Mouse (Mus musculus) megakaryocyte progenitor cell, adult 5-6 weeks (primary cell): Measurements from ENCODE around the gene Igf2r. TPM values are rescaled to one million over a fixed set of nuclear protein-coding genes. Genes with fewer than 3 reads are reported as not detected.

Experiments used
- ATAC-seq: replicated peaks from 2 replicates; pipeline ENCODE4 v1.8.0; 2016; ENCODE audit warnings: mild to moderate bottlenecking, moderate TSS enrichment, inconsistent platforms; ENCODE audit not compliant: poor library complexity
- total RNA-seq, 2 experiments: library from RNA; stranded (forward) in 1 of 2; stranded (reverse) in 1 of 2; fragments of 157-497, 149-512 nt in 1 of 2; fragments of 200-1000 nt in 1 of 2; gene quantifications; 2 replicates each; pipeline versions ENCODE4 v1.2.3 to v1.2.4; 2015 to 2017

Gene Igf2r
- total RNA-seq (2015) (1.2 and 2.6 TPM in 2 replicates), total RNA-seq (2017) (3.0 and 4.1 TPM in 2 replicates)

DNA sequence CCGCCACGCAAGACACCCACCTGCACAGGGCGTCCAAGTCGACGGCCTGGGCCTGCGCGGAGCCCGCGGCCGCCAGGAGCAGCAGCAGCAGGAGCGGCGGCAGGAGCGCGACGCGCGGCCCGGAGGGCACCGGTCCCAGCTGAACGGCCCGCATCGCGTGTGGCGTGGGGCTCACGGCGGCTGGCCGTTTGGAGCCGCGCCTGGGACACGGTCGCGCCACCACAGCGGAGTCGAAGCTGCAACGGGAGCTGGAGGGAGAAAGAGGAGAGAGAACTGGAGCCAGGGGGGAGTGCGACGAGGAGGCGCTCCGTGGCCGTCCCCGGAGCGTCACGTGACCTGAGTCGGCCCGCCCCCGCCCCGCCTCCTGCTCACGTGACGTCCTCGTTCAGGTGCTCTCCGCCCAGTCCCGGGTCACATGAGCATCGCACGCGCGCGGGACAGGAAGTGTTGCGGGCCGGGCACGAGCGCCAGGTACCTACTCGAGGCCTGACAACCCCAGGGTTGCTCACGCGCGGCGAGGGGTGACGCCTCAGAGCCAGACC lies at the start of gene Igf2r:
Gene Igf2r, minus strand, starts transcription at position 285 of the 542 bp plus-strand sequence.
- ATAC-seq, result peak; percentile 81

DNA sequence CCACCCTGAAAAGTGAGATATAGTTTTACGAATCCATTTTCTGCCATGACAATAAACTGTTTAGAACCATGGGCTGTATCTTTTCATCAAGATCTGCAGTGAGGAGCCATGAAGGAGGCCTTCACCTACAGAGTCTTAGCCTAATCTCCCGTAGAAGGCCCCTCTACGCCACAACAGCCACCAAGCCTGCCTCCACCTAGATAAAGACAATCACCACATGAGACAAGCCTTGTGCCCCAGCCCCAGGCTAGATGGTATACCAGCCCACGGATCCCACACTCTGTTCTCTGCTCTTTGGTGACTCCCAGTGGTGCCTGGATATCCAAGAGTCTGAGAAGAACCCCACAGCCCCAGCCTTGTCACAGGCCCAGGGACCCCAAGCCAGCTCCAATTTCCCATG lies 46.4 kb upstream of the Igf2r start:
- ATAC-seq, result peak; percentile 95

DNA sequence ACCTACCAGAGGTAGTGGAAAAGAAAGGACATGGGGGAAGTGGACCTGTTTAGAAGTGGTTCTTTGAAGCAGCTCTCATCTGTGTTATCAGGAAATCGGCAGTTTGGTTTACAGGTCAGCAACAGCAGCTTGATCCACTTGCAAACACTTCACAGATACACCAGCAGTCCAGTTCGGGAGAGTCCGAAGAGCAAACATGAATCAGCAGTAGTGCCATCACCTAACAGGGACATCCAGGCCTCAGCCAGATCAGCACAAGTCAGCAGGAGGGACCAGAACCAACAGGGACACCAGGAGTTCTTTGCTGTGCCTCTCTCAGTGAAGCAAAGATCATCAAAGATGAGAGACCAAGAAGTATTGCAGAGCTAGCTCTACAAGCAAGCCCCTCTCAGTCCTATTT lies 45.0 kb upstream of the Igf2r start:
- ATAC-seq, result no peak

DNA sequence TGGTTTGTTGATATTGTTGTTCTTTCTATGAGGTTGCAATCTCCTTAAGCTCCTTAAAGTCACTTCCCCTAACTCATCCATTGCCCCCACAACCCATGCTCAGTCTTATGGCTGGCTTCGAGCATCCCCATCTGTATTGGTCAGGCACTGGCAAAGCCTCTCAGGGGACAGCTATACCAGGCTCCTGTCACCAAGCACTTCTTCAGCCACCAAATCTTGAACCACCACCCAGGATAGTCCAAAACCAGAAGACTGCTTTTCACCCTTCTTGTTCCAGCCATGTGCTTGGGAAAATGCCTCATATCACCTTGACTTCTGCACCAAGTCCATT lies 41.5 kb upstream of the Igf2r start:
- ATAC-seq, result no peak

DNA sequence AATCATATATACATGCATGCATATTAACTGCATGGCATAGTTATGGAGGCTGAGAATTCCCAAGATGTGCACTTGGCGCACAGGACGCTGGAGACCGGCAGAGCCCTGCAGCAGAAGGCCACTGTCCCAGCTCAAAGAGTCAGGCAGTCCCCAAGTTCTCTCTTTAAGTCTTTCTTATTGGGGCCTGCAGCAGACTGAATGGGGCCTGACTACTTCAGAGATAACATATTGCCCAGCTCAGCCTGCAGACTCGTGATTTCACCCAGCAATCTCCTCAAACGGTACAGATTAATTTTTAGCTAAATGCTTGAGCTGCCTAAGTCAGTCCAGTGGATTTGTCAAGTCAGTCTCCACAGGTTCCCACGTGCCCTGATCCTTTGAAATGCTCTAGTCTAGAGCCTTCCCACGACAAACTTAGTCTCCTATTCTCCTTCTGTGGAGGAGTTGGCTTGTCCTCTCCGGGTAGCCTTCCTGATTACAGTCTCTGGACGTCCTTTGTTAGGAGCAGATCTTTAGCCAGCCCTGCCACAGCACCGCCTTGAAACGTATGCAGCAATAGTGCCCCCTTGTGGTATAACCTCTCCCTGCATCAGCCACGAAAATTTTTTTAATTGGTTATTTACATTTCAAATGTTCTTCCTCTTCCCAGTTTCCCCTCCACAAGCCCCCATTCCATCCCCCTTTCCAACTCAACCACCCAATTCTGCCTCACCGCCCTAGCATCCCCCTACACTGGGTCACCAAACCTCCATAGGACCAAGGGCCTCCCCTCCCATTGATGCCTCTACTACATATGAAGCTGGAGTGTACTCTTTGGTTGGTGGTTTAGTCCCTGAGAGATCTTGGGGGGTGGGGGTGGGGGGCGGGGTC lies 40.9 kb upstream of the Igf2r start:
- ATAC-seq, result peak; percentile 98

DNA sequence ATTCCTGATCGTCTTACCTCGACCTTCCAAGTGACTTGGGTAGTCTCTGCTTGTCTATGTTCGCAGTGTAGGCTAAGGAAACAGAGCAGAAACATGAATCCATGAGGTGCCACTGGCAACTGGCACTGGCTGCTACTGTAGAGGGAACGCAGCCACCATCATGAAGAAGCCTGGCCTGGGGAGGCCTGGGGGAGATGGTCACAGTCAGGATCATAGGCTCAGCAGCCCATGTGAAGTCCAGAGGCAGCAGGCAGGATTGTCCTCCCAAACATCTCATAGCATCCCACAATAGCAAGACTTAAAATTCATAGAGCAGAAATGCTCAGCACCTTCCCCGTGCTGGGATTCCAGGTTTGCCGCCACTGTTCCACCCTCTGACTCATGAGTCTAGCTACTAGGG lies 39.4 kb upstream of the Igf2r start:
- ATAC-seq, result no peak

DNA sequence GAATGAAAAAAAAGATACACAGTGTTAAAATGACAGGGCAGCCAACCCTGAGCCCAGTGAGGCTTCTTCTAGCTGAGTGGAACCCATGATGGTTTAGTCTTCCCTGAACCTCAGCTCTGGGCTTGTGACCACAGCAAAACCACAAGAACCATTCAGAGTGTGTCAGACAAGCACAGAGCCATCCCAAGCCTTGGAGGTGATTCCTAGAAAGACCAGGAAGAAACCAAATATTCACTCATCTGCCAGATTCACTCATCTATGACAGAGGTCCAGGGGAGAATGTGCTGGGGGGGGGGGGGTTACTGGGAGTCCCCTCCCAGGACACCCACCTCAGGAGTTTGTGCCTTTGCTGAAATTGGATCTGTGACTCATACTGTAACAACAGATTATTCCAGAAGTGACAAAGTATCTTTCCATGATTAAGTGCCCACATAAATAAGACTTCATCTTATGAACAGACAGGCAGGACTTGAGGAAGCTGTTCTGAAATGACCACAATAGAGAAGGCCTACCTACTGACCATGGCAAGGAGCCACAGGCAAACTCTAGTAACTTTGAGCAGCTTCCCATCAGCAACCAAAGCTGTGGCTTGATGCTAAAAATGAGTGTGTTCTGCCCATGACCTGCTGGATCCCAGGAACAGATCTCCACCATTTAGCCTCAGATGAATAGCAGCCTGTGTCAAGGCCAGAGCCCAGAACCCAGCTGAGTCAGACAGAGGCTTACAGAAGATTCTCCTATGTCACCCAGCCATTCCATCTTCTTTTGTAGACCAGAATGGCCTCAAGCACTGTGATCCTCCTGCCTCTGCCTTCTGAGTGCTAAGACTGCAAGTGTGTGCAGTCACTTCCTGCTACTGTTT lies 35.4 kb upstream of the Igf2r start:
- ATAC-seq, result no peak

DNA sequence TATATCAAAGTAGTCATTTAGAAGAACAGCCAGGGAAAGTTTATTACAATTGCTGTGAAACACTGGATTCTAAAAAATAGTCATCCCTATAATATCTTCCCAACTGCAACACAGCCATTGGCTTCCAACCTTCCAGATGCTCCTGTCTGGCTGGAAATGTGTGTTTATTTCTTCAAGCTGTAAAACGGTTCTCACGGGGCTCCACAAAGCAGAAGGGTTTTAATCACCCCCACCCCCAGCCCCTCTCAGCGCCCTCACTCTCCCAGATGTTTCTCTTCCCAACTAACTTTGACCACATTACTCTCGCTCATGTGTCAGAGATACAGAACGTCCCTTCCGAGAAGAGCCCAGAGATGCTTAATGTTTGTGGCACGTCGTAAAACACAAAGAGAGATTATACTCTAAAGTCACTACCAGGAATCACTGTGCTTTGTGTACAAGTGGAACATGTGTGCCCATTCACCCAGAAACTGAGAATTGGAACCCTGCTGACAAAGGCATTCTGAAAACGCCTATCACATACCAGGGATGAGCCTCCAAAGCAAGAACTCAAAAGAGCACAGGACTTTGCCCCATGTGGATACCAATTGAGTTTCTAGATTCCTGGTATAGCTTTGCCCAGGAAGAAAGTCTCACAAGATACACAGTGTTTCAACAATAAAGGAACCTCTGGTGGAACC lies 32.5 kb upstream of the Igf2r start:
- no peak for ATAC-seq

DNA sequence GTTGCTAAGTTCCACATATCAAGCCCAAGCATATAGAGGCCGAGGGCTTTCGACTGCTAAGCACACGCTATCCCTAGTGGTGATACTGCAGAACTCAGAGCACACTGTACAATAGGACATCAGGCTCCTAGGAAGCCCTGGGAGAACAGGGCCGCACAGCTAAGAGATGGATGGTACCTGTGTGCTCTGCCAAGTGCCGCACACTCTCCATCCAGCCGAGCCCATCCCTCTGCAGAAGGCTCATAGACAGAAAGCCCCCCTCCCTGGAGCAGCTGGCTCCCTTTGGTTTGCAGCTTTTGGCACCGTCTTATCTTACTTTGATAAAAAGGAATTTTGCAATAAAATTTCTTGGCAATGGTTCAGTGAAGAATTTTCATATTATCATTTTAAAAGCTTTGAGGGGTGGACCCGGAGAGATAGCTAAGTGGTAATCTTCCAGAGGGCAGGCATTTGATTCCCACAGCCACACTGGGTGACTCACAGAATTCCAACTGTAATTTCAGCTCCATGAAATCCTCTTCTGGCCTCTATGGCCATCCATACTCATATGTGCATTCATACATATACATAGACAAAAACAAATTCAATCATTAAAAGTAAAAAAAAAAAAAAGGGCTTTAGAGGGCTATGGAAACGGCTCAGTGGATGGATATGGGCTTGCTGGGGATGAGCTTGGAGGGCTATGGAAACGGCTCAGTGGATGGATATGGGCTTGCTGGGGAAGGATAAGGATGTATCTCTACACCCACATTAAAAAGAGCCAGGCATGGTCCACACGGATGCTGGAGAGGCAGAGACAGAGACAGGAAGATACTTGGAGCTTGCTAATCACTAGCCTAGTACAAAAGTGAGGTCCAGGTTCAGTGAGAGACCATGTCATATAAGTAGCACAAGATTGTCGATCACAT lies 30.2 kb upstream of the Igf2r start:
- ATAC-seq, result peak; percentile 57; the same call in 1 of the 2 replicates

DNA sequence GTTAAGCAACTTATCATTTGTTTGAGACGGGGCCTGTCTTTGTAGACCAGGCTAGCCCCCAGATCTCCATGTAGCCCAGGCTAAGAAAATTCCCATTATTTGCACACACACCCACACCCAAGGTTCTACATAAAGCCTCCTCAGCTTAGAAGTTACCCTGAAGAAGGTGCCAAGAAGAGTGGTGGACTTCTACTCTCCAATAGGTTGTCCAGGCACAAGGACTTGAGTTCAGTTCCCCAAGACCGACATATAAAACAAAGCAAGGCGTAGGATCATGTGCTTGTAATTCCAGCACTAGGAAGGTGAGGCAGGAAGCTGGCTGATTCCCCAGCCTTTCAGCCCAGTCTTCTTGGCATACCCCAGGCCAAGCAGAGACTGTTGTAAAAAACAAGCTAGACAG lies 29.1 kb upstream of the Igf2r start:
- ATAC-seq, result no peak

DNA sequence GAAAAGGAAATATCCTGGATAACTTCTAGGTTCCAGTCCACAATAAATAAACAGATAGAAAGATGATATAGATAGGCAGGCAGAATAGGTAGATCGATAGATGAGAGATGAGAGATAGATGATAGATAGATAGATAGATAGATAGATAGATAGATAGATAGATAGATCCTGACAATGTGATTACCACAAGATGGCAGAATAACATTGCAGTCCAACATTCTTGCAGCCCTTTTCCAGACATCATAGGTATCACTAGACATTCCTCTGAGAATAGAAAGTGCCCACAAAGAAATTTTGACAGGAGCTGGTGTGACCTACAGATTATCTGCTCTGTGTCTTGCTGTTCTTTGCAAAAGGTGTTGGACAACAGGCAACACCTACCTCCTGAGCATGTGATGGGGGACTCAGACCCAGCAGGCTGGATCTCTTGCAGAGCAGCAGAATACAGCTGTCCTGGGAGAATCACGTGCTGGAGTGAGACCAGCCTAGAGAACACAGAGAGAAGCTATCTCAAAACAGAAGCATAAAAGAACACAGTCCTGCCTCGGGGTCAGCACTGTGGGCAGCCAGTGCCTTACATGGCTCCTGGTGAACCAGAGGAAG lies 28.1 kb upstream of the Igf2r start:
- ATAC-seq, result no peak

DNA sequence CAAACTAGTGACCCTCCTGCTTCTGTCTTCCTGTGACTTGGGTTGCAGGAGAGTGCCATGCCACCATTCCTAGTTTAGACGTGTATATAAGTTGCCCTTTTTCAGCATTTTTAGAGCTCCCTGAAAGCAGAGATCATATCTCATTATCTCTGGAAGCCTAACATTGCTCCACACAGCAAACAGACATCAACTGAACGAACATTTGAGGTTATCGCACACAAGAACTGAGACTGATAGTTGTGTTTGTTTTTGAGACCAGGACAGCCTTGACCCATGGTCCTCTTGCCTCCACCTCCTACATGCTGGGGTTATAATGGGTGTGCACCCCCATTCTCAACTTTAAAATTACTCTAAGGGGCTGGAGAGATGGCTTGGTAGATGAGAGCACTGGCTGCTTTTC lies 27.2 kb upstream of the Igf2r start:
- ATAC-seq, result no peak

DNA sequence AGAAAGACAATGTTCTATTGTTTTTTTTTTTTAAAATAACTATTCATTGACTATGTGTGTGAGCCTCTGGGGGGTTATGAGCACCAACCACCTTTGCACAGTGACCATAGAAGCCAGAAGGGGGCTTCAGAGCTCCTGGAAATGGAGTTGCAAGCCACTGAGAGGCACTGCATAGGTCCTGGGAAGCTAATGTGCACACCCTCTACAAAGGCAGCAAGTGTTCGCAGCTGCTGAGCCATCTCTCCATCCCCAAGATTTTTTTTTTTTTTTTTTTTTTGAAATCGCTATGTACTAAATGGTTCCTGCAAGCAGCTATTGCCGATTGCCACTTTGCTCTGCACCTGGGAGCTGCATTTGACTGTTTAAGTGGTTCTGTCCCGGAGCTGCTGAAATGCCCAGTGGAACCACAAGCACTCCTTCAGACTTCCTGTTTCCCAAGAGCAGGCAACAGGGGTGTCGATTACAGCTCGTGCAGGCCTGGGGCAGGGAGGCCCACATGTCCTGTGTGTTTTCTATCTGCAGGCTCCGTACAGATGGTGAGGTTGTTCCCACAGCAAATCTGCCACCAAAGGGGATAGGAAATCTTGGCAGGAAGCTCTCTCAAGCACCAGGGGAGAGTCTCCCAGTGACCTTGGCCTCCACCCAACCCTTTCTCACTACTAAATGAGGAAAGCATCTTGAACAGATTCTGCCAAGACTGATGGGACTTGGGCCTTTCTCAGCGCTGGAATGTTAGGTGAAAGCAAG lies 24.4 kb upstream of the Igf2r start:
- ATAC-seq, result peak; percentile 91

DNA sequence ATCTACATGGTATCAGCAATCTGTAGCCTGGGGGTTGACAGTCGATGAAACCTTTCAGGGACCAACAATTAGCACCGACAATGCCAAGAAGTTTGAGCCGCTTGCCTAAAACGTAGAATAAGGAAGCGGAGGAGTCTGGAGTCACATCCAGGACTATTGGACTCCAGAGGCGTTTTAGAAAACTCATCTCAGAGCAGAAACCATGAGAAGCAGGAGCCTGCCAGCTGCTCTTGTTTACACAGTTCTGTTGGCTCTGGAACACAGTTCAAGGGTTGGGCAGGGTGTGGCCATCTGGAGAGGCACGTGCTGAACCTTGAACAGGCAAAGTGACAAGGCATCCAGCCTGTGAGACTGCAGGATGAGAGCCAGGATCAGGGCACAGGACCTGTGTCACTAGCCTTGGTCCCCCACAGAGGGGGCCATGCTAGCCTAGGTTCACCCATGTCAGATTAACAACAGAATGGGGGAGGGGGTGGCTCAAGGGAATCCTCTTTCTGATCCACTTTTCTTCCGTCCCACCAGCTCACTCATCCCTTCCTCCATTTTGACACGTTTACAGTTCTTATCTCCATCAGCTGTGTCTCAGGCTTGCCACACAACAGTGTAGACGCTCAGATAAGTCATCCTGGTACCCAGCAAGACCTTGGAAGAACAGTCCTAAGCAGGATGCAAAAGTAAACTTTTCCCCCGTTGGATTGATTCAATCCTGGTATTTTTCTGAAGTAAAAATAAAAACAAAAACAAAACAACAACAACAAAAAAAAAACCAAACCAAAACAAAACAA lies 23.1 kb upstream of the Igf2r start:
- peak; percentile 35 for ATAC-seq

DNA sequence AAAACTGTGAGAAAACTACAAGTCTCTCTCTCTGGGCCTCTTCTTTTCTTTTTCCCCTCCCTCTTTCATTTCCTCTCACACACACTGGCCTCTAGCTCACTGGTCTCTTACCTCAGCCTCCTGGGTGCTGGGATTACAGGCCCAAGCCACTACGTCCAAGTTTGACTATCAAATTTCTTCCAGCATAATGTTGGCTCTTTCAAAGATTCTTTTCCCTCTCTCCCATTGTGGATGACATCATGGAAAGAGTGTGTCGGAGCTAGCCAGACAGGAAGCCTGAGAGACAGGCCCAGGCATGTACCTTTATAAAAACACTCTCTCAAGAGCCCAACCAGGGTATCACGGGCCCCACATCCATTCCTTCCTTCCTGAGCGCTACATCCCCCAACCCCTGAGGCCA lies 22.0 kb upstream of the Igf2r start:
- ATAC-seq, result no peak

DNA sequence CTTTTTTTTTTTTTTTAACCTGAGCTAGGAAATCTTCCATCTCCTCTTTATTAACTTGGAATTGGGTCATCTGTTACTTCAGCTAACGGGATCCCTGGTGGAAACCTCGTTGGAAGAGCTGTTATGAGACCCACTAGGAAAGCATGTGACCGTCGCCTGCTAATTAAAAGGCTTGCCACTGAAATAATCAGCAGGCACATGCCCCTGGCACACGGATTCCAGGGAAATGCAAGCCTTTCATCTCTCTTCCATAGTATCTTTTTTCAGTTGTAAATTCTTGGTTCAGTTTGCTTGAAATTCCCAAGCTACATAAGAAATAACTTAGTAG lies 21.6 kb upstream of the Igf2r start:
- no peak for ATAC-seq

DNA sequence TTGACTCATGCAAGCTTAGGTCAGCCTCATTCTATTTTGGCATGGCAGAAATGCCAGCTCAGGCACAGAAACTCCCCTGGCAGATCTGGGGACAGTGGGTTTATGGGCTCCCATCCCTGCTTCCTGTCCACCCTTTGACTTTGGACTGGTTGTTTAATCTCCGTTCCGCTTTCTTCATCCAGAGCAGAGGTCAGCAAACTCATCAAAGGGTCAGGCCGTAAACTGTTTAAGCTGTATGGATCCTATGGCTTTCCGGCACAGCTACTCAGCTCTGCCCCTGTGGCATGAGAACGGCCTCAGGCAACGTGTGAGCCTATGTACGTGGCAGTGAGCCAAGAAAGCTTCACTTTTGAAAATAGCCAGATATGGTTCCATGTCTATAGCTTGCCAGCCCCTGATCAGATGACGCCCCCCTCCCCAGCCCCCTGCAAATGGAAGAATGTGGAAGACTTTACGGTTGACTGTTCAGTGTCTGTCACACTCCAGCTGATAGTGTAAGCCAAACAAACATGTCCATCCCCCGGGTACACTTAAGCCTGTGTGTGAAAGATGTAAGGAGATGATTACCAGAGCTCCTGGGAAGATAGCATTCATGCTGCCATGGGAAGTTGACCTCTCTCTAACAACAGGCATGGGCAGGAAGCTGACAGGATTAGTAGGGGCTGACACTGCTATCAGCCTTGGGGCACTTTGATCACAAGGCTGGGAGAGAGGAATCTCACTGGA lies 21.1 kb upstream of the Igf2r start:
- ATAC-seq, result no peak
